In genomic region chr19:21104462-21104936, GRCm38 (mm10) we compare ENCODE assay signal across 8 mouse cellular contexts.
DNase-seq lines count a peak whose midpoint lies in the region; ATAC-seq lines count a peak whose summit lies in the region.

No protein-coding gene starts in this region.

- H3K27ac ChIP-seq in hindbrain, embryonic 11.5 days (ENCODE audit: low read depth, low read length), result no peak overlapping the region

- no peaks in the 10 kb centered on the region for H3K4me1 ChIP-seq in hindbrain, embryonic 11.5 days (replicated peaks; ENCODE audit: control insufficient read depth, insufficient read depth, low read length)

- H3K4me2 ChIP-seq in hindbrain, embryonic 11.5 days (replicated peaks; ENCODE audit: low read depth, low read length), result no peak overlapping the region

- peak; percentile 8 for DNase-seq in gastrocnemius, postnatal 14 days
- DNase-seq in gastrocnemius, adult 18-20 months (ENCODE audit: low spot score), result no peak
- DNase-seq in T-cell, adult 2 months (ENCODE audit: low spot score), result peak; percentile 85
- peak; percentile 36 for DNase-seq in urinary bladder, postnatal 25 days (ENCODE audit: low spot score)
- DNase-seq in hindbrain, embryonic 11.5 days (ENCODE audit: low spot score), result no peak
- no peak for DNase-seq in gastrocnemius, postnatal 36 days

- no peak overlapping the region for H3K9ac ChIP-seq in hindbrain, embryonic 11.5 days (ENCODE audit: low read depth, low read length)

- intact Hi-C loops in gastrocnemius, postnatal 14 days (cut with DNase I; ENCODE audit: low total_unique reads), result no loop called here
- intact Hi-C loops in gastrocnemius, postnatal 36 days (cut with DNase I), result no loop called here

- no peaks in the 10 kb centered on the region for H3K9me3 ChIP-seq in hindbrain, embryonic 11.5 days (ENCODE audit: control insufficient read depth, low read length)

- no peak overlapping the region for H3K4me3 ChIP-seq in hindbrain, embryonic 11.5 days (ENCODE audit: low read depth, low read length)

- WGBS in hindbrain, embryonic 11.5 days, result 82% methylated on average over 8 of the region's 8 CpGs

- no peaks in the 10 kb centered on the region for H3K27me3 ChIP-seq in hindbrain, embryonic 11.5 days (ENCODE audit: control insufficient read depth, insufficient read depth, low read length)

- no peaks in the 10 kb centered on the region for H3K36me3 ChIP-seq in hindbrain, embryonic 11.5 days (ENCODE audit: control insufficient read depth, insufficient read depth, low read length)

- peak; percentile 95 to 98 for ATAC-seq in hematopoietic stem cell, adult 5-6 weeks (replicated peaks in 1 of 2; ENCODE audit: insufficient read depth in 1 of 2, low FRiP score in 2 of 2, low TSS enrichment in 1 of 2, low read depth in 1 of 2, poor library complexity in 2 of 2, severe bottlenecking in 2 of 2)
- peak; percentile 77 for ATAC-seq in megakaryocyte, adult 5-6 weeks (ENCODE audit: poor library complexity, severe bottlenecking)
- ATAC-seq in hindbrain, embryonic 11.5 days (ENCODE audit: low FRiP score), result no peak

Comparison
In these comparisons a context has a peak if more than half of its experiments do, and no peak if none do; other contexts are left out.
1. DNase-seq: peak in gastrocnemius, postnatal 14 days (single experiment), T-cell, adult 2 months (single experiment) and urinary bladder, postnatal 25 days (single experiment); none in gastrocnemius, adult 18-20 months (single experiment), hindbrain, embryonic 11.5 days (single experiment) and gastrocnemius, postnatal 36 days (0 of 2).